Mouse (Mus musculus) testis, adult 2 months (tissue): ENCODE results near the gene Cfap61.

Experiments
- CTCF ChIP-seq: fragments of 200-500 bp; IDR thresholded peaks from 2 replicates; pipeline ENCODE4 v1.5.1; 2012; ENCODE audit warnings: low read depth, mild to moderate bottlenecking, inconsistent platforms, low read length, moderate library complexity; ENCODE audit not compliant: control insufficient read depth, insufficient read depth, insufficient replicate concordance
- POLR2A ChIP-seq: fragments of 200-500 bp; IDR thresholded peaks from 2 replicates; pipeline ENCODE4 v1.6.1; 2012; ENCODE audit warnings: low read depth, mild to moderate bottlenecking, inconsistent platforms, low read length, moderate library complexity; ENCODE audit not compliant: control insufficient read depth

DNA sequence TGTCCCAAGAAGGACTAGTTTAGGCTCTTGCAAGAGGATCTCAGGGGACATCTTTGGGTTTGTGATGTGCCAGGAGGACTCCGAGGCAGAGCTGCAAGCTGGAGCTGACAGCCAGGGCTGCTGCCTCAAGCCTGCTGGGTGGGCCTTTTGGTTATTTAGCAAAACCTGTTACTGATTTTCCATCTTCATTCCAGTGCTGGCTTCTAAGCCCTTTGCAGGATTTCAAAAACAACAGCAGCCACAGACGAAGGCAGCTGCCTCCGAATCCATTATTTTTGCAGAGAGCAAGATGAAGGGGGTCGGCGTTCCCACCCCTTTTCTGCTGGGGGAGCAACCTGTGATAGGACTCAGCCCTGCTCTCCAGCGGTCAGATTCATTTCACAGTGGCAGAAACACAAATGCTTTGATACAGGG, 47.1 kb downstream of the Cfap61 start:
- TF ChIP-seq CTCF = no peak
- no peak for TF ChIP-seq POLR2A
